Mouse (Mus musculus): ENCODE results near the gene Myocd.

GRCm38 (mm10) chr11:65198026-65198425, 71.8 kb downstream of the Myocd start:
- no peak for TF ChIP-seq CTCF (IDR thresholded peaks at IDR 0.05; ENCODE audit: insufficient read depth, low read depth, low read length)
- TF ChIP-seq POLR2A (IDR thresholded peaks at IDR 0.05; ENCODE audit: insufficient read depth, low read depth, low read length) = no peak

Data from olfactory bulb, adult 2 months (tissue).